Mouse (Mus musculus): ENCODE results near the gene Zfp568.

DNA sequence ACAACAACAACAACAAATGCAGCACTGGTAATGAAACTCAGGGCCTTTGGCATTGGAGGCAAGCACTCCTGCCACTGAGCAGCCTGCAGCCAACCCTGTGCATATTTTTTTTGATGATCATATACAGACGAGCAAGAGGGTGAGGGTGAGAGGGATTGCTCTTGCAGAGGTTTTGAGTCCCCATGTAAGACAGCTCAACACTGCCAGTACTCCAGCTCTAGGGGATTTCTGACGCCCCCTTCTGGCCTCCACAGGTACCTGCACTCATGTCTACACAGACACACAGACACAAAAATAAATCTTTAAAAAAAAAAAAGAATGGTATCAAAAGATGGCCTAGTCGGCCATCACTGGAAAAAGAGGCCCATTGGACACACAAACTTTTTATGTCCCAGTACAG is 24.8 kb upstream of the Zfp568 start:
- no peak for TF ChIP-seq CTCF (IDR thresholded peaks at IDR 0.05; ENCODE audit: low read depth)
- no peak for TF ChIP-seq EP300 (IDR thresholded peaks at IDR 0.05; ENCODE audit: low read depth)

Measured in heart, postnatal 0 days (tissue).